Mouse (Mus musculus) CH12.LX (cell line): Measurements from ENCODE around the gene Plekhn1. TPM values are rescaled to one million over a fixed set of nuclear protein-coding genes. Genes with fewer than 3 reads are reported as not detected.

Experiments
- DNase-seq: peaks from one replicate; pipeline ENCODE4 v3.0.0-alpha.2; 2013; ENCODE audit errors: extremely low read depth
- H3K27ac ChIP-seq: 2 replicates; pipeline ENCODE4 v1.5.1; 2012; ENCODE audit warnings: low read depth, mild to moderate bottlenecking, control low read depth, moderate library complexity; ENCODE audit not compliant: insufficient read depth
- H3K27me3 ChIP-seq: replicated peaks from 2 replicates; pipeline ENCODE3; 2012; ENCODE audit warnings: inconsistent platforms
- H3K36me3 ChIP-seq, 2 experiments: replicated peaks in 1 of 2; 2 replicates each; pipeline versions ENCODE3 to v1.6.1; 2012; ENCODE audit warnings: inconsistent platforms in 1 of 2, low read length in 1 of 2, mild to moderate bottlenecking in 1 of 2, mixed read lengths in 1 of 2, moderate library complexity in 1 of 2; ENCODE audit not compliant: control insufficient read depth in 1 of 2, insufficient read depth in 1 of 2
- H3K4me1 ChIP-seq, 2 experiments: 2 replicates each; pipeline ENCODE4 v1.6.1; 2012; ENCODE audit warnings: inconsistent platforms in 1 of 2, moderate library complexity in 1 of 2; ENCODE audit not compliant: insufficient read depth in 2 of 2, control insufficient read depth in 1 of 2
- H3K4me2 ChIP-seq: 2 replicates; pipeline ENCODE4 v1.6.1; 2012; ENCODE audit warnings: low read depth, mild to moderate bottlenecking, control low read depth; ENCODE audit not compliant: poor library complexity, insufficient read depth, severe bottlenecking
- H3K4me3 ChIP-seq, 3 experiments: fragments of 150-350 bp in 1 of 3; sonication (generic) in 1 of 3; replicated peaks in 1 of 3; 2 replicates each; pipeline versions ENCODE3 to v1.5.1; 2011 to 2012; ENCODE audit warnings: low read depth in 2 of 3, low read length in 2 of 3, mild to moderate bottlenecking in 2 of 3, moderate library complexity in 2 of 3, control low read depth in 1 of 3, improper control_type of control experiment in 1 of 3, inconsistent platforms in 1 of 3, mixed read lengths in 1 of 3; ENCODE audit not compliant: poor library complexity in 1 of 3
- H3K79me2 ChIP-seq: replicated peaks from 2 replicates; pipeline ENCODE4 v1.6.1; 2012; ENCODE audit warnings: mild to moderate bottlenecking, moderate library complexity; ENCODE audit not compliant: control insufficient read depth, poor library complexity, insufficient read depth, severe bottlenecking; ENCODE audit errors: extremely low read depth
- H3K9ac ChIP-seq: 2 replicates; pipeline ENCODE4 v1.6.1; 2012; ENCODE audit warnings: low read depth, mild to moderate bottlenecking, control low read depth, moderate library complexity; ENCODE audit not compliant: insufficient read depth
- H3K9me3 ChIP-seq: replicated peaks from 2 replicates; pipeline ENCODE3; 2012; ENCODE audit warnings: low read length, inconsistent platforms, mixed read lengths
- CTCF ChIP-seq, 2 experiments: IDR thresholded peaks in 1 of 2; conservative IDR thresholded peaks in 1 of 2; 2 replicates each; pipeline ENCODE4 v1.5.1; 2011 to 2012; ENCODE audit warnings: low read depth in 2 of 2, low read length in 2 of 2, improper control_type of control experiment in 1 of 2, inconsistent platforms in 1 of 2, mild to moderate bottlenecking in 1 of 2, moderate library complexity in 1 of 2
- EP300 ChIP-seq: IDR thresholded peaks from 2 replicates; pipeline ENCODE4 v1.6.1; 2011; ENCODE audit warnings: low read length, improper control_type of control experiment
- HCFC1 ChIP-seq: IDR thresholded peaks from 2 replicates; pipeline ENCODE4 v1.6.1; 2012; ENCODE audit warnings: low read depth, mild to moderate bottlenecking, inconsistent platforms, low read length, improper control_type of control experiment
- JUN ChIP-seq: IDR thresholded peaks from 2 replicates; pipeline ENCODE4 v1.6.1; 2011; ENCODE audit warnings: low read depth, mild to moderate bottlenecking, low read length, improper control_type of control experiment, moderate library complexity; ENCODE audit not compliant: insufficient read depth
- KAT2A ChIP-seq: IDR thresholded peaks from 2 replicates; pipeline ENCODE4 v1.6.1; 2012; ENCODE audit warnings: low read length, improper control_type of control experiment, inconsistent platforms; ENCODE audit not compliant: insufficient replicate concordance
- MAFK ChIP-seq: IDR thresholded peaks from 2 replicates; pipeline ENCODE4 v1.6.1; 2011; ENCODE audit warnings: low read length, improper control_type of control experiment; ENCODE audit not compliant: insufficient replicate concordance
- MAZ ChIP-seq: IDR thresholded peaks from 2 replicates; pipeline ENCODE4 v1.6.1; 2012; ENCODE audit warnings: low read depth, mild to moderate bottlenecking, inconsistent platforms, low read length, improper control_type of control experiment, moderate library complexity
- MXI1 ChIP-seq: IDR thresholded peaks from 2 replicates; pipeline ENCODE4 v1.6.1; 2011; ENCODE audit warnings: mild to moderate bottlenecking, low read depth, low read length, improper control_type of control experiment
- NRF1 ChIP-seq: IDR thresholded peaks from 2 replicates; pipeline ENCODE4 v1.6.1; 2014; ENCODE audit warnings: low read depth, mild to moderate bottlenecking, inconsistent platforms, low read length, improper control_type of control experiment, moderate library complexity
- PAX5 ChIP-seq: IDR thresholded peaks from 2 replicates; pipeline ENCODE4 v1.6.1; 2012; ENCODE audit warnings: low read length, inconsistent platforms, mixed read lengths
- RAD21 ChIP-seq: IDR thresholded peaks from 2 replicates; pipeline ENCODE4 v1.6.1; 2011; ENCODE audit warnings: low read depth, mild to moderate bottlenecking, low read length, improper control_type of control experiment, moderate library complexity
- ZC3H11A ChIP-seq: IDR thresholded peaks from 2 replicates; pipeline ENCODE4 v1.6.1; 2012; ENCODE audit warnings: low read depth, mild to moderate bottlenecking, inconsistent platforms, low read length, improper control_type of control experiment
- ZKSCAN1 ChIP-seq: IDR thresholded peaks from 2 replicates; pipeline ENCODE4 v1.6.1; 2012; ENCODE audit warnings: low read depth, inconsistent platforms, low read length, improper control_type of control experiment, borderline replicate concordance
- ZMIZ1 ChIP-seq: IDR thresholded peaks from 2 replicates; pipeline ENCODE4 v1.6.1; 2012; ENCODE audit warnings: low read depth, mild to moderate bottlenecking, inconsistent platforms, low read length, improper control_type of control experiment
- ZNF384 ChIP-seq: IDR thresholded peaks from 2 replicates; pipeline ENCODE4 v1.6.1; 2012; ENCODE audit warnings: low read depth, low read length, improper control_type of control experiment, inconsistent platforms
- dilution Hi-C: fragments of 300-500 bp; cut with MboI; formaldehyde crosslinking; loops from 2 replicates; pipeline ENCODE4 v1.14.3; 2020; ENCODE audit warnings: low sequenced_read_pairs; ENCODE audit not compliant: extremely low pct_unique_long_range_greater_than_20kb, extremely low pct_ligation_motif_present
- in situ Hi-C: fragments of 300-500 bp; cut with MboI; formaldehyde crosslinking; loops from 3 replicates; pipeline ENCODE4 v1.14.3; 2019; ENCODE audit warnings: low sequenced_read_pairs, low pct_ligation_motif_present, low pct_unique_long_range_greater_than_20kb, mixed read lengths
- polyA plus RNA-seq: library from polyadenylated mRNA; unstranded; fragments of >175 nt; gene quantifications from 2 replicates; pipeline ENCODE4 v1.2.1, GENCODE M21; 2012; ENCODE audit warnings: low read depth; ENCODE audit not compliant: insufficient read length
- total RNA-seq, 2 experiments: library from RNA; depleted of rRNA; stranded (reverse); fragments of 300-350 nt in 1 of 2; fragments of >200 nt in 1 of 2; gene quantifications; 2 replicates each; pipeline ENCODE4 v1.2.3; 2012 to 2014

The Plekhn1 gene
- total and polyA plus RNA-seq, 3 experiments, result 3.3 to 9.7 (median 6.5) TPM

DNA sequence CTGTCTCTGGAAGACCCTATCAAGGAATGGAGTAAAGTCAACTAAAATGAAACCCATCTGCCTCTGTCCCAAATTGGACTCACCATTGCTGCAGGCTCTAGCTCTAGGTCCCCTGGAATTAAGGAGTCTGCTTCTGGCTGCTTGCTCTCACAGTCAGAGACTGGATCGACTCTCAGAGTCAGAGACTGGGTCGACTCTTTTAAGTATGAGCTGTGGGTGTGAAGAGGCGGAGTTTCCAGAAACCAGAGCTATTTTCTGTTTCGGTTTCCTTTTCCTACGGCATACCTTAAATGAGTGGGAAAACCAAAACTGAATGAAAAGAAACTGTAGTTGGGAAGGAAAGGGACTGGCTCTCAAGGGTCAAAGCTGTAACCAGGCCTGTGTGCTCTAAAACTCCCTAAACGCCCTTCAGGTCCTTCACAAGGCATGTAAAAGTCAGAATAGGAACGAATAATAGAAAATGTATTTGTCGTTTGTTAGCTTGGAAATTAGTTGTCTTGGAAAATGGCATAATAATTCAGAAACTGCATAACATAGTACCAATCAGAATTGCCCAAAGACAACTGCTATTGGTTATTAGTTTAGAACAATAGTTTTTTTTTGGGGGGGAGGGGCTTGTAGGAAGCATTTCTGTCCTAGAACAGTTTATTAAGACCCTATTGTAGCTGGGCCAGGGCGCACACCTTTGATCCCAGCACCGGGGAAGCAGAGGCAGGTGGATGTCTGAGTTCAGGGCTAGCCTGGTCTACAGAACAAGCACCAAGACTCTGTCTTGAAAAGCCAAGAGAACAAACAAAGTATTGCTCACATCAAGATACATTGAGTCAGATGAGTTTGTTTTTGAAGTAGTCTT lies 33.8 kb downstream of the Plekhn1 start, which contains the start of gene Isg15 (continued):
- TF ChIP-seq CTCF (conservative IDR thresholded peaks at IDR 0.05 in 1 of 2, IDR thresholded peaks at IDR 0.05 in 1 of 2; ENCODE audit: low read depth in 2 of 2, low read length in 2 of 2) (no peak), EP300 (no peak), ZNF384 (0 out of 2 replicates have a peak, but pooled peaks have one; percentile 36), KAT2A (no peak), RAD21 (no peak), ZMIZ1 (no peak), ZC3H11A (no peak)
- TF ChIP-seq, all 38 proteins: peak for 5

- Histone ChIP-seq H3K79me2 (no peaks in the 10 kb centered on the region), H3K9ac (peak overlapping the region; percentile 35), H3K27me3 (peaks cover 24% of the 10 kb centered on the region), H3K4me3 (peak overlapping the region; percentile 34 to 61 (median 54)), H3K36me3 (no peaks in the 10 kb centered on the region), H3K4me2 (peak overlapping the region; percentile 44), H3K27ac (peak overlapping the region; percentile 58), H3K9me3 (no peaks in the 10 kb centered on the region), H3K4me1 (peaks cover 12 to 38% of the 10 kb centered on the region in 2 experiments)
- dilution Hi-C loops (no loop called here), in situ Hi-C loops (no loop called here)
- DNase-seq, result peak; percentile 58
- TF ChIP-seq JUN (no peak), NRF1 (peak; percentile 65), ZMIZ1 (no peak), MXI1 (no peak; the same call in 1 of the 2 replicates), MAFK (no peak), ZKSCAN1 (no peak), KAT2A (no peak), ZNF384 (no peak), MAZ (no peak), PAX5 (no peak), CTCF (conservative IDR thresholded peaks at IDR 0.05 in 1 of 2, IDR thresholded peaks at IDR 0.05 in 1 of 2; ENCODE audit: low read depth in 2 of 2, low read length in 2 of 2) (no peak), HCFC1 (0 out of 2 replicates have a peak, but pooled peaks have one; percentile 11)
Measured at GRCm38 (mm10) chr4:156197829-156198205, 36.8 kb downstream of the Plekhn1 start.
